Mouse (Mus musculus) heart, adult 2 months (tissue): Measurements from ENCODE around the gene Rrnad1. TPM values are rescaled to one million over a fixed set of nuclear protein-coding genes. Genes with fewer than 3 reads are reported as not detected.

Experiments
- DNase-seq, 2 experiments: peaks; one replicate each; pipeline ENCODE4 v3.0.0; 2021
- H3K27ac ChIP-seq: fragments of 200-600 bp; 2 replicates; pipeline ENCODE4 v1.8.1; 2022
- H3K27me3 ChIP-seq: fragments of 200-500 bp; 2 replicates; pipeline ENCODE4 v1.6.1; 2012; ENCODE audit warnings: mild to moderate bottlenecking, low read length, inconsistent platforms, mixed read lengths; ENCODE audit not compliant: control insufficient read depth, insufficient read depth
- H3K36me3 ChIP-seq: fragments of 200-500 bp; 2 replicates; pipeline ENCODE4 v1.6.1; 2012; ENCODE audit warnings: low read length, inconsistent platforms; ENCODE audit not compliant: control insufficient read depth, insufficient read depth
- H3K4me1 ChIP-seq: fragments of 200-500 bp; 2 replicates; pipeline ENCODE4 v1.6.1; 2011; ENCODE audit warnings: low read length; ENCODE audit not compliant: control insufficient read depth, insufficient read depth
- H3K4me3 ChIP-seq: fragments of 200-600 bp; 2 replicates; pipeline ENCODE4 v1.8.1; 2022
- H3K79me2 ChIP-seq: fragments of 200-500 bp; replicated peaks from 2 replicates; pipeline ENCODE4 v1.6.1; 2012; ENCODE audit warnings: mild to moderate bottlenecking, inconsistent platforms, low read length, moderate library complexity, mixed read lengths; ENCODE audit not compliant: control insufficient read depth, insufficient read depth
- H3K9ac ChIP-seq: fragments of 200-500 bp; 2 replicates; pipeline ENCODE4 v1.6.1; 2012; ENCODE audit warnings: low read depth, mild to moderate bottlenecking, control low read depth, inconsistent platforms, low read length, mixed read lengths
- CTCF ChIP-seq: fragments of 200-600 bp; IDR thresholded peaks from 2 replicates; pipeline ENCODE4 v1.8.1; 2022; ENCODE audit warnings: antibody characterized with exemption, mild to moderate bottlenecking, moderate library complexity
- EP300 ChIP-seq: fragments of 200-500 bp; IDR thresholded peaks from 2 replicates; pipeline ENCODE4 v1.6.1; 2011; ENCODE audit warnings: low read depth, low read length, control low read depth; ENCODE audit not compliant: insufficient read depth
- POLR2A ChIP-seq: fragments of 200-500 bp; IDR thresholded peaks from 2 replicates; pipeline ENCODE4 v1.6.1; 2011; ENCODE audit warnings: mild to moderate bottlenecking, low read depth, low read length, control low read depth; ENCODE audit not compliant: insufficient read depth
- WGBS: fragments of 180-500 bp; shearing (Covaris S2); methylation state at CpG from one replicate; pipeline ENCODE4 v1.1.7; 2018; 5-methylcytosine and 5-hydroxymethylcytosine counted together
- intact Hi-C: fragments of 180-260 bp; cut with DNase I; formaldehyde crosslinking; loops from one replicate; pipeline ENCODE4 v1.15.1; 2025
- polyA plus RNA-seq: library from polyadenylated mRNA; depleted of rRNA; stranded (reverse); fragments of >200 nt; gene quantifications from 2 replicates; pipeline ENCODE4 v1.2.3, GENCODE M21; 2012
- total RNA-seq, 2 experiments: library from RNA; stranded (reverse); gene quantifications; 2 replicates each; pipeline ENCODE4 v1.2.3; 2021

Gene Rrnad1
- total and polyA plus RNA-seq, 3 experiments: 4.7 to 18.7 (median 5.5) TPM

- DNase-seq: peak in 1 of 2 experiments; percentile 37
- WGBS: 38% methylated on average over 5 of the region's 5 CpGs
- TF ChIP-seq CTCF (no peak), POLR2A (no peak), EP300 (no peak)
- intact Hi-C loops: loop anchor here (1.0 to 10.0 kb wide), 2 partner anchors 9 to 208 kb away; no protein-coding TSS in a partner anchor
- Histone ChIP-seq H3K27ac (peak overlapping the region; percentile 83), H3K9ac (peak overlapping the region; percentile 72), H3K36me3 (no peaks in the 10 kb centered on the region), H3K4me3 (peak overlapping the region; percentile 74), H3K79me2 (no peaks in the 10 kb centered on the region), H3K27me3 (no peaks in the 10 kb centered on the region), H3K4me1 (peaks cover 7% of the 10 kb centered on the region)
Measured at GRCm38 (mm10) chr3:87972776-87973175, 42.3 kb upstream of the Rrnad1 start.

GRCm38 (mm10) chr3:87972203-87972664 is 41.7 kb upstream of the Rrnad1 start:
- H3K4me1 ChIP-seq: peaks cover 7% of the 10 kb centered on the region
- H3K4me3 ChIP-seq: peak overlapping the region; percentile 74
- no peaks in the 10 kb centered on the region for H3K36me3 ChIP-seq
- TF ChIP-seq EP300: no peak
- TF ChIP-seq POLR2A: no peak
- TF ChIP-seq CTCF: no peak
- no peaks in the 10 kb centered on the region for H3K27me3 ChIP-seq
- peak in 1 of 2 experiments; percentile 29 for DNase-seq
- WGBS: 30% methylated on average over 8 of the region's 8 CpGs
- H3K9ac ChIP-seq: peak overlapping the region; percentile 72
- intact Hi-C loops: loop anchor here (1.0 to 10.0 kb wide), 2 partner anchors 9 to 207 kb away; no protein-coding TSS in a partner anchor
- peak overlapping the region; percentile 83 for H3K27ac ChIP-seq
- H3K79me2 ChIP-seq: no peaks in the 10 kb centered on the region

GRCm38 (mm10) chr3:87971489-87972202 is 41.1 kb upstream of the Rrnad1 start:
- peaks cover 7% of the 10 kb centered on the region for H3K4me1 ChIP-seq
- WGBS: 1% methylated on average over 60 of the region's 60 CpGs
- intact Hi-C loops: loop anchor here (1.0 to 10.0 kb wide), 2 partner anchors 10 to 207 kb away; no protein-coding TSS in a partner anchor
- peak overlapping the region; percentile 74 for H3K4me3 ChIP-seq
- H3K27me3 ChIP-seq: no peaks in the 10 kb centered on the region
- TF ChIP-seq POLR2A (no peak), EP300 (no peak), CTCF (no peak)
- H3K36me3 ChIP-seq: no peaks in the 10 kb centered on the region
- H3K79me2 ChIP-seq: no peaks in the 10 kb centered on the region
- DNase-seq: peak in 1 of 2 experiments; percentile 39
- peak overlapping the region; percentile 72 for H3K9ac ChIP-seq
- H3K27ac ChIP-seq: peak overlapping the region; percentile 83

GRCm38 (mm10) chr3:87970939-87971488 is 40.5 kb upstream of the Rrnad1 start, which contains the start of gene Nes:
TSS of gene Nes (plus strand) at chr3:87971078.
- H3K9ac ChIP-seq: peak within 1 kb of the TSS; percentile 72
- DNase-seq: peak; percentile 83 to 84
- H3K79me2 ChIP-seq: no peaks in the 10 kb centered on the region
- peak within 1 kb of the TSS; percentile 74 for H3K4me3 ChIP-seq
- H3K4me1 ChIP-seq: peaks cover 7% of the 10 kb centered on the region
- no peaks in the 10 kb centered on the region for H3K36me3 ChIP-seq
- WGBS: under 1% methylated on average over 44 of the region's 44 CpGs
- peak; percentile 93 for TF ChIP-seq POLR2A
- TF ChIP-seq EP300: peak; percentile 42; the same call in 1 of the 2 replicates
- TF ChIP-seq CTCF: no peak
- H3K27me3 ChIP-seq: no peaks in the 10 kb centered on the region
- H3K27ac ChIP-seq: peak within 1 kb of the TSS; percentile 83
- intact Hi-C loops: loop anchor here (1.0 to 10.0 kb wide), 3 partner anchors 16 to 206 kb away; no protein-coding TSS in a partner anchor

- TF ChIP-seq CTCF (peak; percentile 86), EP300 (no peak), POLR2A (no peak)
- Histone ChIP-seq H3K4me1 (peaks cover 7% of the 10 kb centered on the region), H3K79me2 (no peaks in the 10 kb centered on the region), H3K4me3 (peak overlapping the region; percentile 74), H3K36me3 (no peaks in the 10 kb centered on the region), H3K27me3 (no peaks in the 10 kb centered on the region), H3K27ac (peak overlapping the region; percentile 83), H3K9ac (peak overlapping the region; percentile 28)
- intact Hi-C loops: loop anchor here (1.0 to 10.0 kb wide), 3 partner anchors 17 to 206 kb away; no protein-coding TSS in a partner anchor
- WGBS: under 1% methylated on average over 21 of the region's 21 CpGs
- DNase-seq: peak; percentile 53 to 67
Measured at GRCm38 (mm10) chr3:87970184-87970938, 39.8 kb upstream of the Rrnad1 start.
